Mouse (Mus musculus) E14TG2a.4 (cell line): ENCODE results near the gene Lax1.
A peak's percentile ranks its signal among the peaks of the same experiment; 100 is the strongest.

Experiments used
- H3K27me3 ChIP-seq: 2 replicates; pipeline ENCODE4 v1.6.1; 2014; ENCODE audit warnings: low read length, control low read depth; ENCODE audit not compliant: insufficient read depth
- H3K36me3 ChIP-seq: 2 replicates; pipeline ENCODE4 v1.6.1; 2014; ENCODE audit warnings: low read length, control low read depth; ENCODE audit not compliant: insufficient read depth
- H3K4me1 ChIP-seq: replicated peaks from 2 replicates; pipeline ENCODE4 v1.6.1; 2014; ENCODE audit warnings: low read depth, low read length, control low read depth
- H3K4me3 ChIP-seq: replicated peaks from 2 replicates; pipeline ENCODE4 v1.5.1; 2014; ENCODE audit warnings: mild to moderate bottlenecking, low read length
- H3K9me3 ChIP-seq: 2 replicates; pipeline ENCODE4 v1.6.1; 2014; ENCODE audit warnings: low read length, control low read depth
- CTCF ChIP-seq: conservative IDR thresholded peaks from 2 replicates; pipeline ENCODE4 v1.5.1; 2014; ENCODE audit warnings: low read length
- NANOG ChIP-seq: IDR thresholded peaks from 2 replicates; pipeline ENCODE4 v1.6.1; 2014; ENCODE audit warnings: borderline replicate concordance, low read length, mixed read lengths
- POU5F1 ChIP-seq: IDR thresholded peaks from 2 replicates; pipeline ENCODE4 v1.6.1; 2014; ENCODE audit warnings: low read length, borderline replicate concordance

Lax1 gene

GRCm38 (mm10) chr1:133663427-133663826, 26.5 kb downstream of the Lax1 start:
- Histone ChIP-seq H3K27me3 (no peaks in the 10 kb centered on the region), H3K9me3 (no peaks in the 10 kb centered on the region), H3K36me3 (peaks cover 23% of the 10 kb centered on the region), H3K4me1 (peaks cover 72% of the 10 kb centered on the region), H3K4me3 (peak overlapping the region; percentile 82)
- no peak for TF ChIP-seq CTCF
- no peak for TF ChIP-seq POU5F1
- no peak for TF ChIP-seq NANOG

- Histone ChIP-seq H3K4me3 (no peak overlapping the region), H3K36me3 (peaks cover 28% of the 10 kb centered on the region), H3K4me1 (peaks cover 77% of the 10 kb centered on the region), H3K27me3 (no peaks in the 10 kb centered on the region), H3K9me3 (no peaks in the 10 kb centered on the region)
- no peak for TF ChIP-seq POU5F1
- TF ChIP-seq CTCF, result no peak
- TF ChIP-seq NANOG, result no peak
Measured at GRCm38 (mm10) chr1:133662941-133663340, 27.0 kb downstream of the Lax1 start.

DNA sequence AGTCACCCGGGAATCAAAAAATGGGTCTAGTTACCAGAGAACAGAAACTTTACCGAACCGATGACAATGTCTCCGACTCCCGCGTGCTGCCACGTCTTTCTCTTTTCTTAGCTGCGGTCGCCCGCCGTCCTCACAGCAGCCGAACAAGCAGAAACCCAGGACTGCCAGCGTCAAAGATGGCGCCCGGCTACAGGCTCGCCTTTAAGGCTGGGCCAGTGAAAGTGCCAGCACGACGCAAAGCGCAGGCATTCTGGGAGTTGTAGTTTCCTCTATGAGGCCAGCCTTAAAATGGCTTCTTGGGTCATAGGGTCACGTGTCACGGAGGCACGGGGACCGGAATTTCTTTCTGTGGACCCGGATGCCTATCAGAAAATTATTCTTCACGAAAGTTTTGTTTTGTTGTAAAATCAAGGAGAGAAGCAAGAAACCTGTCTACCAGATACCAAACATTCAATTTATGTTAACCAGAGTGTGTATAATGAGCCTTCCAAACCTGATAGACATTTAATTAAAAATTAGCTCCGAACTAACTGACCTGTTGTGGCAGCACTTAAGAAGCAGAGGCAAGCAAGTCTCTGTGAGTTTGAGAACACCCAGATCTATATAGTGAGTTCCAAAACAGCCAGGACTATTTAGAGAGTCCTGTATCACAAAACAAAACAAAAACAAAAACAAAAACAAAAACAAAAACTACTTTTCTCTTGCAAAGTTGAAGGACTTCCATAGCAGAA, 28.5 kb downstream of the Lax1 start, which contains the start of gene Gm38394:
TSS of gene Gm38394 (minus strand) at position 116 of the 731 bp plus-strand sequence.
- Histone ChIP-seq H3K4me3 (peak within 1 kb of the TSS; percentile 90), H3K27me3 (no peaks in the 10 kb centered on the region), H3K9me3 (no peaks in the 10 kb centered on the region), H3K36me3 (peaks cover 44% of the 10 kb centered on the region), H3K4me1 (peaks cover 82% of the 10 kb centered on the region)
- TF ChIP-seq CTCF (no peak), POU5F1 (no peak), NANOG (no peak)

DNA sequence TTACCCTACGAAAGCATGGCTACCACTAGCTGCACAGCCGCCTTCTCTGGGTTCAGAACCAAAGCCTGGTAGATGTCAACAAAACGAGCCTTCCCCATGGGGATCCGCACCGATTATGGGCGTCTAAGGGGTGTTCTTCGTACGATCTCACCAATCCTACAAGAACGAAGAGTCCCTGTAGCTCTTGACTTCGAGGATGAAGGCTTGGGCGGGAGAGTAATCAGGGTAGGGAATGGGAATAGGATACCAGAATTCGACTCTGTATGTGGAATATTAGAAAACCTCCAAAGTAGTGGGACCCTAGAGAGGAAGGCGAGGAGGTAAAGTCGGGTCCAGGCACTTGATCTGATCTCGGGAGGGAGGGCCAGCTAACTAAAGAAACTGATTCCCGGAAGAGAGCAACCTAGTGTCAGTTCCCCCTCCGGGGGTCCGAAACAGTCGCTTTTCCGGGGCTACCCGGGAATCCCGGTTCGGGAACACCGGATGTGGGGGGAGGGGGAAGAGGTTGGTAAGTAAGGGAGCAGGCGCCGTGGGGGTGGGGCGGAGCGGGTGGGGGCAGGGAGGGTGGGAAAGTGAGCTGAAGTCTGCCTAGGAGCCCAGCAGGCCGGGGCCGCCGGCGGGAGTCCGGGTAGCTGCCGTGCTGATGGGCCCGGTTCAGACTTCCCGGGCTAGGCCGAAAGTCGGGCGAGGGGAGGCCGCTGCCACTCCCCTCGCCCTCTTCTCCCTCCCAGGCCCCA, 29.3 kb downstream of the Lax1 start, which contains the start of gene Zbed6:
TSS of gene Zbed6 (minus strand) at position 420 of the 737 bp plus-strand sequence.
- H3K4me3 ChIP-seq, result peak within 1 kb of the TSS; percentile 90
- H3K27me3 ChIP-seq, result no peaks in the 10 kb centered on the region
- H3K36me3 ChIP-seq, result peaks cover 48% of the 10 kb centered on the region
- H3K4me1 ChIP-seq, result peaks cover 84% of the 10 kb centered on the region
- no peaks in the 10 kb centered on the region for H3K9me3 ChIP-seq
- TF ChIP-seq POU5F1 (no peak), NANOG (no peak), CTCF (no peak)

DNA sequence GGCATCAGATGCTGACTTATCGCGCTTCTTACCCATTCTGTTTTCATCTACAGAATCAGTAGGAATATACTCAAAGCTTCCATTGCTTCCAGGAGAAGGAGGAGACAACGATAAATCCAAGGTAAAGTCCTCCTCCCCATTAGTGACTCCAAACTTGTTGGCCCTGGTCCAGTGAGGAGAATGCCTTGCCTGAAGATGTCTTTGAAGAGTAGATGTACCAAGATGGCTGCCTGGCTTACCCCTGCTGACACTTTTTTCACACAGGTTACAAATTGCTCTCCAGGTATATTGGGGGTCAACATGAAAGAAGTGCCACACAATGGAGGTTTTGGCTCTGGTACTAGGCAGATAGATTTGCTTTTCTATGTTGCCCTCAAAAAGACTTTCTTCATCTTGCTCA, 31.0 kb downstream of the Lax1 start:
- Histone ChIP-seq H3K27me3 (no peaks in the 10 kb centered on the region), H3K36me3 (peaks cover 59% of the 10 kb centered on the region), H3K4me1 (peaks cover 77% of the 10 kb centered on the region), H3K4me3 (peak overlapping the region; percentile 90), H3K9me3 (no peaks in the 10 kb centered on the region)
- TF ChIP-seq NANOG (no peak), POU5F1 (no peak), CTCF (no peak)

DNA sequence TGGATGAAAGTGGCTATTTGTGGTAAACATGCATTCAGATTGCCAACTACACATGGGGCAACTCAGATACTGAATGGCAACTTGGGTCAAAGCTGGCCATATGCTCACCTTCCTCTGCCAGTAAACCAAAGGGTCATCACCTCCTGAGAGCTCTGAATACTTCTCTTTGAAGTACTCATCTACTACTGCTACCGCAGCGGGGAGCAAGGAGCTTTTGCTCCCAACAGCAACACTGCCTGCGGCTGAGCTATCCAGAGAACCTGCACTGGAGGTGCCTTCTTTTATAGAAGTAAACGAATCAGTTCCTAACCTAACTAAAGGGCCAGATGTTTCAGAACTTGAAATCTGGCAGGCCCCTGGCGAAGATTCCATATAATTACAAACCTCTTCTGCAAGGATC, 33.1 kb downstream of the Lax1 start:
- no peaks in the 10 kb centered on the region for H3K9me3 ChIP-seq
- peaks cover 72% of the 10 kb centered on the region for H3K4me1 ChIP-seq
- no peaks in the 10 kb centered on the region for H3K27me3 ChIP-seq
- 0 out of 2 replicates have a peak, but pooled peaks have one; percentile 24 for TF ChIP-seq NANOG
- no peak for TF ChIP-seq CTCF
- no peak for TF ChIP-seq POU5F1
- H3K36me3 ChIP-seq, result peaks cover 78% of the 10 kb centered on the region
- H3K4me3 ChIP-seq, result 0 out of 2 replicates have a peak overlapping the region, but pooled peaks have one; percentile 0

GRCm38 (mm10) chr1:133653033-133653432, 36.9 kb downstream of the Lax1 start:
- TF ChIP-seq POU5F1 (no peak), NANOG (no peak)
- H3K4me1 ChIP-seq, result peaks cover 67% of the 10 kb centered on the region
- H3K9me3 ChIP-seq, result no peaks in the 10 kb centered on the region
- no peak overlapping the region for H3K4me3 ChIP-seq
- H3K27me3 ChIP-seq, result no peaks in the 10 kb centered on the region
- H3K36me3 ChIP-seq, result peaks cover 83% of the 10 kb centered on the region

DNA sequence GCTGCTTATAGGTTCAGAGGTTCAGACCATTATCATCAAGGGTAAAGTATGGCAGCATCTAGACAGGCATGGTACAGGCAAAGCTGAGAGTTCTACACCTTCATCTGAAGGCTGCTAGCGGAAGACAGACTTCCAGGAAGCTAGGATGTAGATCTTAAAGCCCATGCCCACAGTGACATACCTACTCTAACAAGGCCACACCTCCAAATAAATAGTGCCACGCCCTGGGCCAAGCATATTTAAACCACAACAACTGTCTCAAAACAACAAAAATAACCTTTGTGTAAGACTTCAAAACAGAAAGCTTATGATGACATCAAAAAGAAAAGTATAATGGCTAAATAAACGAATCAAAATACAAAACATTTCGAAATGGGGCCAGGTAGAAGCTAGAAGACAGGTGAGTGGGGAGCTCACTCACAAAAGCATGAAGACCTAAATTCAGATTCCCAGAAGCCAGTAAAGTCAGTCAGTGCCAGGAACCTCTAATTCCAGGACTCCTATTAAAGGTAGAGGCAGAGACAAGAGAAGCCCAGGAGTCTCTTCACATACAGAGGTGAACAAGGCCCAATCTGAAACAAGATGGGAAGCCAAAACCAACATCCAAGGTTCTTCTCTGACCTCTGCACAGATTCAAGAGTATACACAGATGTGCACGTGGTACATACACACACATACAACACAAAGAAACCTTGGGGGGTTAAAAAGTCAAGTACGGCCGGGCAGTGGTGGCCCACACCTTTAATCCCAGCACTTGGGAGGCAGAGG, 39.4 kb downstream of the Lax1 start:
- Histone ChIP-seq H3K4me3 (no peak overlapping the region), H3K4me1 (peaks cover 42% of the 10 kb centered on the region), H3K27me3 (no peaks in the 10 kb centered on the region), H3K36me3 (peaks cover 82% of the 10 kb centered on the region), H3K9me3 (no peaks in the 10 kb centered on the region)
- TF ChIP-seq CTCF (no peak), NANOG (no peak), POU5F1 (no peak)
